Mouse (Mus musculus) ES-Bruce4 (cell line): ENCODE measurements around the gene Gm17571. TPM values are rescaled to one million over a fixed set of nuclear protein-coding genes. Genes with fewer than 3 reads are reported as not detected.

ENCODE experiments used
- H3K27ac ChIP-seq: 2 replicates; pipeline ENCODE4 v1.5.1; 2012; ENCODE audit warnings: low read length, inconsistent platforms; ENCODE audit not compliant: insufficient read depth
- H3K27me3 ChIP-seq: 2 replicates; pipeline ENCODE4 v1.6.1; 2012; ENCODE audit warnings: mild to moderate bottlenecking, low read length, inconsistent platforms; ENCODE audit not compliant: control insufficient read depth, poor library complexity, insufficient read depth, severe bottlenecking
- H3K36me3 ChIP-seq: 2 replicates; pipeline ENCODE4 v1.6.1; 2012; ENCODE audit warnings: inconsistent platforms, mild to moderate bottlenecking, low read length, moderate library complexity; ENCODE audit not compliant: control insufficient read depth, poor library complexity, insufficient read depth, severe bottlenecking
- H3K4me1 ChIP-seq: one replicate; pipeline ENCODE4 v1.8.1; 2011; ENCODE audit warnings: low read length; ENCODE audit not compliant: control insufficient read depth, insufficient read depth
- H3K4me3 ChIP-seq: 2 replicates; pipeline ENCODE4 v1.5.1; 2011; ENCODE audit warnings: low read depth, mild to moderate bottlenecking, low read length
- H3K9ac ChIP-seq: 2 replicates; pipeline ENCODE4 v1.6.1; 2012; ENCODE audit warnings: low read depth, mild to moderate bottlenecking, inconsistent platforms; ENCODE audit not compliant: poor library complexity, severe bottlenecking
- H3K9me3 ChIP-seq: replicated peaks from 2 replicates; pipeline ENCODE4 v1.6.1; 2012; ENCODE audit warnings: mild to moderate bottlenecking, low read length, inconsistent platforms; ENCODE audit not compliant: control insufficient read depth, poor library complexity, insufficient read depth, severe bottlenecking
- CTCF ChIP-seq: IDR thresholded peaks from one replicate; pipeline ENCODE4 v1.8.1; 2011; ENCODE audit warnings: low read depth, low read length
- EP300 ChIP-seq: IDR thresholded peaks from 2 replicates; pipeline ENCODE4 v1.6.1; 2011; ENCODE audit warnings: low read depth, low read length; ENCODE audit not compliant: insufficient read depth
- POLR2A ChIP-seq: IDR thresholded peaks from one replicate; pipeline ENCODE4 v1.8.1; 2011; ENCODE audit warnings: low read length; ENCODE audit not compliant: insufficient read depth
- polyA plus RNA-seq: library from polyadenylated mRNA; stranded (reverse); fragments of >200 nt; gene quantifications from 2 replicates; pipeline ENCODE4 v1.2.4, GENCODE M21; 2011; ENCODE audit warnings: low read depth; ENCODE audit not compliant: missing spikeins, insufficient read depth, insufficient read length

Gene Gm17571
- polyA plus RNA-seq, 1 experiment, result not detected

GRCm38 (mm10) chr9:13485914-13486313 lies 39.4 kb upstream of the Gm17571 start:
- no peaks in the 10 kb centered on the region for H3K9me3 ChIP-seq
- H3K36me3 ChIP-seq, result no peaks in the 10 kb centered on the region
- TF ChIP-seq CTCF, result no peak
- TF ChIP-seq POLR2A, result no peak
- no peak for TF ChIP-seq EP300

GRCm38 (mm10) chr9:13484267-13485240 lies 38.0 kb upstream of the Gm17571 start:
- H3K27me3 ChIP-seq, result no peaks in the 10 kb centered on the region

More at GRCm38 (mm10) chr9:13485914-13486313, 39.4 kb upstream of the Gm17571 start:
- Histone ChIP-seq H3K27me3 (no peaks in the 10 kb centered on the region), H3K4me1 (no peaks in the 10 kb centered on the region), H3K4me3 (no peak overlapping the region), H3K27ac (no peak overlapping the region), H3K9ac (no peak overlapping the region)

GRCm38 (mm10) chr9:13483199-13484068 lies 36.9 kb upstream of the Gm17571 start:
- no peak overlapping the region for H3K27ac ChIP-seq
- no peak overlapping the region for H3K4me3 ChIP-seq

More at GRCm38 (mm10) chr9:13484267-13485240, 38.0 kb upstream of the Gm17571 start:
- Histone ChIP-seq H3K27ac (no peak overlapping the region), H3K4me1 (no peaks in the 10 kb centered on the region), H3K36me3 (no peaks in the 10 kb centered on the region), H3K9me3 (no peaks in the 10 kb centered on the region), H3K4me3 (no peak overlapping the region), H3K9ac (no peak overlapping the region)
- TF ChIP-seq CTCF, result no peak

GRCm38 (mm10) chr9:13479275-13479674 lies 32.7 kb upstream of the Gm17571 start:
- Histone ChIP-seq H3K27ac (no peak overlapping the region), H3K4me3 (no peak overlapping the region), H3K9me3 (no peaks in the 10 kb centered on the region), H3K27me3 (no peaks in the 10 kb centered on the region), H3K36me3 (no peaks in the 10 kb centered on the region), H3K4me1 (no peaks in the 10 kb centered on the region), H3K9ac (no peak overlapping the region)
- TF ChIP-seq EP300 (no peak), CTCF (no peak), POLR2A (no peak)

More at GRCm38 (mm10) chr9:13483199-13484068, 36.9 kb upstream of the Gm17571 start:
- TF ChIP-seq EP300 (no peak), POLR2A (no peak), CTCF (no peak)
- H3K27me3 ChIP-seq, result no peaks in the 10 kb centered on the region
- no peaks in the 10 kb centered on the region for H3K4me1 ChIP-seq
- H3K9ac ChIP-seq, result no peak overlapping the region
- no peaks in the 10 kb centered on the region for H3K9me3 ChIP-seq
- H3K36me3 ChIP-seq, result no peaks in the 10 kb centered on the region

- Histone ChIP-seq H3K9me3 (no peaks in the 10 kb centered on the region), H3K36me3 (no peaks in the 10 kb centered on the region), H3K27me3 (no peaks in the 10 kb centered on the region), H3K27ac (no peak overlapping the region), H3K4me3 (no peak overlapping the region), H3K9ac (no peak overlapping the region), H3K4me1 (no peaks in the 10 kb centered on the region)
- no peak for TF ChIP-seq EP300
- TF ChIP-seq POLR2A, result no peak
- TF ChIP-seq CTCF, result no peak
Measured at GRCm38 (mm10) chr9:13474951-13475350, 28.4 kb upstream of the Gm17571 start.
